Mouse (Mus musculus): ENCODE data around the gene Hspa13. TPM values are rescaled to one million over a fixed set of nuclear protein-coding genes. Genes with fewer than 3 reads are reported as not detected.

The Hspa13 gene
- 11.4 and 14.6 TPM in 2 replicates for polyA plus RNA-seq (2021; fragmentation: Nextera tagmentation)
- long read RNA-seq, experiment 1, full-length matches to known transcripts: 139 of 176 reads
- long read RNA-seq, experiment 1, partial matches to known transcripts: 16 of 176 reads
- long read RNA-seq, experiment 1, other reads (novel, unspliced or antisense): 21 of 176 reads
- long read RNA-seq, experiment 2, full-length matches to known transcripts: 15 of 24 reads
- long read RNA-seq, experiment 2, partial matches to known transcripts: 4 of 24 reads
- long read RNA-seq, experiment 2, other reads (novel, unspliced or antisense): 5 of 24 reads

DNA sequence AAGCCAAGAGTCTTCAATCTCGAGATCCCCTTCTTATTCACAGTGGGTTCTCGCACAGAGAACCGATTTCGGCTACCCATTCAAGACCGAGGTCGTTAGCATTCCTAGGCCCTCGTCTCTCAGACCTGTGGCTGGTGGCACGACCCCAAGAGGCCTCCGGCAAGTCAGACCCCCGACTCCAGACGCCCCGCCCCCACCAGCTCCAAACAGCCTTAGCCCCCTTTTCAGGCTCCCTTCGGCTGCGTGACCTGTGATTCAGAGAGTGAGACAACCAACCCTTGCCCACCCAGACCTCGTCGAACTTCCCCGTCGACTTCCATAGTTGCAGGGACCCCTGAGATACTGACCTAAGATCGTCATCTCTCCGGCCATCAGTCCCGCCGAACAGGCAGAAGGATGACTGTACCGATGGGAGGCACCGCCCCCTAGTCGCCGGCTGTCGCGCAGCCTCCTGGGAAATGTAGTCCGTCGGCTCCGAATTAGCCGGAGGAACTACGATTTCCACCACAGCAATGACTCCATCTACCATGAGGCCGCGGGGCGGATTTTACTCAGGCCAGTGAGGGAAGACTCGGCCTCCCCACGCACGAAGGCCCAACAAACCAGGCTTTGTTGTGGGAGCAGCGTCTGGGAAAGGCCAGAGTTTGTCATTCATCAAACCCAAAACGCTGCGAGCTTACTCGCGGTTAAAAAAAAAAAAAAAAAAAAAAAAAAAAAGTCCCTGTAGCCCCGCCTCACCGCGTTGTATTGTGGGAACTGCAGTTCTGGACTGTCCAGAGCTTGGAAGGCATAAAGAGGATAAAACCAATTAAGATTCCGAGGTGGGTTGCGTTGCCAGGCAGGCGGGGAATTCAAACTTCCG, at the start of gene Hspa13:
Gene Hspa13 (minus strand): TSS at position 717 of the 862 bp plus-strand sequence.

Other genes starting within 250 kb of the Hspa13 start
- not detected in 2 replicates for gene Lipi, start 181.0 kb downstream of the Hspa13 start, polyA plus RNA-seq (2021; fragmentation: Nextera tagmentation)
- gene Rbm11, start 174.3 kb downstream of the Hspa13 start, polyA plus RNA-seq (2021; fragmentation: Nextera tagmentation): 6.0 and 8.7 TPM in 2 replicates